Mouse (Mus musculus): ENCODE measurements around the gene Spata4. TPM values are rescaled to one million over a fixed set of nuclear protein-coding genes. Genes with fewer than 3 reads are reported as not detected.
A peak's percentile ranks its signal among the peaks of the same experiment; 100 is the strongest.
"Not testable (repeated sequence)": the region's sequence is repeated elsewhere in the genome, so short reads cannot be mapped to it uniquely, and the experiment has no call there.

The Spata4 gene
- total and polyA plus RNA-seq, 2 experiments from 2014 or later = 0.43 TPM; not detected in 1

DNA sequence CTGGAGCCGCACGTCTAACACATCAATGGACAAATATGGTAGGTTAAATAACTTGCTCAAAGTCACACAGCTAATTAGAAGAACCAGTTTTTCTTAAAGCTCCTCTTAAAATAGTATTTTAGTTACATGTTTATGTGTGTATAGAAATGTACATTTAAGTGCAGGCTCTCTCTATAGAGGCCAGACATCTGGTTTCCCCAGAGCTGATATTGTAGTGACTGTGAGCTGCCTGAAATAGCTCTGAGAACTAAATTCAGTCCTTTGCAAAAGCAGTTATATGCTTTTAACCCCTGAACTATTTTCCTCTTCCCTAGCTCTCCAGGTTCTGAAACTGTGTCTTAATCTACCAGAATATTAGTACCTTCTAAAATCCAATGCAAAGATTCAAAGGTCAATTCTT, 3.2 kb upstream of the Spata4 start:
- no peak overlapping the region for H3K27ac ChIP-seq (ENCODE audit: low read depth, low read length)
- H3K9me3 ChIP-seq (ENCODE audit: low read length) = no peaks in the 10 kb centered on the region
- no peak overlapping the region for H3K4me2 ChIP-seq (ENCODE audit: low read depth, low read length, poor library complexity, severe bottlenecking)
- H3K4me3 ChIP-seq (ENCODE audit: low read depth, low read length) = no peak overlapping the region
- H3K4me1 ChIP-seq (ENCODE audit: insufficient read depth, low read length) = peaks cover 6% of the 10 kb centered on the region; the same call in 1 of the 2 replicates
- ATAC-seq (ENCODE audit: low FRiP score) (no peak), DNase-seq (ENCODE audit: low spot score) (no peak)
- no peaks in the 10 kb centered on the region for H3K36me3 ChIP-seq (ENCODE audit: insufficient read depth, low read length)
- WGBS = 91% methylated on average over 2 of the region's 2 CpGs
- no peak for TF ChIP-seq CTCF (IDR thresholded peaks at IDR 0.05)
- H3K27me3 ChIP-seq (ENCODE audit: insufficient read depth, low read length) = no peaks in the 10 kb centered on the region
- no peak overlapping the region for H3K9ac ChIP-seq (replicated peaks; ENCODE audit: low read length, poor library complexity, severe bottlenecking)

- Histone ChIP-seq H3K36me3 (ENCODE audit: insufficient read depth, low read length) (no peaks in the 10 kb centered on the region), H3K4me2 (ENCODE audit: low read depth, low read length, poor library complexity, severe bottlenecking) (no peak overlapping the region), H3K9me3 (ENCODE audit: low read length) (no peaks in the 10 kb centered on the region), H3K4me1 (ENCODE audit: insufficient read depth, low read length) (peaks cover 6% of the 10 kb centered on the region; the same call in 1 of the 2 replicates), H3K27me3 (ENCODE audit: insufficient read depth, low read length) (no peaks in the 10 kb centered on the region), H3K9ac (replicated peaks; ENCODE audit: low read length, poor library complexity, severe bottlenecking) (no peak overlapping the region), H3K27ac (ENCODE audit: low read depth, low read length) (no peak overlapping the region), H3K4me3 (ENCODE audit: low read depth, low read length) (no peak overlapping the region)
- ATAC-seq (ENCODE audit: low FRiP score) (no peak), DNase-seq (ENCODE audit: low spot score) (no peak)
- 78% methylated on average over 4 of the region's 4 CpGs for WGBS
- no peak for TF ChIP-seq CTCF (IDR thresholded peaks at IDR 0.05)
Measured at GRCm38 (mm10) chr8:54603440-54603839, 2.9 kb downstream of the Spata4 start.

- Histone ChIP-seq H3K9me3 (ENCODE audit: low read length) (no peaks in the 10 kb centered on the region), H3K4me3 (ENCODE audit: low read depth, low read length) (no peak overlapping the region), H3K4me2 (ENCODE audit: low read depth, low read length, poor library complexity, severe bottlenecking) (no peak overlapping the region), H3K4me1 (ENCODE audit: insufficient read depth, low read length) (no peaks in the 10 kb centered on the region), H3K27ac (ENCODE audit: low read depth, low read length) (no peak overlapping the region), H3K36me3 (ENCODE audit: insufficient read depth, low read length) (no peaks in the 10 kb centered on the region), H3K9ac (replicated peaks; ENCODE audit: low read length, poor library complexity, severe bottlenecking) (no peak overlapping the region), H3K27me3 (ENCODE audit: insufficient read depth, low read length) (no peaks in the 10 kb centered on the region)
- no peak for DNase-seq (ENCODE audit: low spot score)
- WGBS = 89% methylated on average over 2 of the region's 2 CpGs
- no peak for TF ChIP-seq CTCF (IDR thresholded peaks at IDR 0.05)
- ATAC-seq (ENCODE audit: low FRiP score) = no peak
Measured at GRCm38 (mm10) chr8:54609336-54609735, 8.8 kb downstream of the Spata4 start.

DNA sequence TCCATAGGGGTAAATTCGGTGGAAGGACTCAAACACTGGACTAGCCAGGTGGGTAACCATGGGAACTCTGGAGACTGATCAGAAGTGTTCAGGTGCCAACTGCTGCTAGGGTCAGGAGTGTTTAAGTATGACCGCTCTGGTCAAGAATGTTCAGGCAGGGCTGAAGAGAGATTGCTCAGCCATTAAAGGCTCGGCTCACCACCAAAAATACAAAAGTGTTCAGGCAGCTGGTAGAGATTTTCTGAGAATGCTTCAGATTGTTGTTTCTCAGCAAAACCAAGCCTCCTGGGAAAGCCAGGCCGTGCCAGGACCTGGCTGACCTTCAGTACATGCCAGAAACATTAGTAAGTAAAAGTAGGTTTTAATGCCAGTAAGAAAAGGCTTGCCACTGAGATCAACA, 9.7 kb downstream of the Spata4 start:
- DNase-seq (ENCODE audit: low spot score) (no peak), ATAC-seq (ENCODE audit: low FRiP score) (no peak)
- 74% methylated on average over 4 of the region's 4 CpGs for WGBS

DNA sequence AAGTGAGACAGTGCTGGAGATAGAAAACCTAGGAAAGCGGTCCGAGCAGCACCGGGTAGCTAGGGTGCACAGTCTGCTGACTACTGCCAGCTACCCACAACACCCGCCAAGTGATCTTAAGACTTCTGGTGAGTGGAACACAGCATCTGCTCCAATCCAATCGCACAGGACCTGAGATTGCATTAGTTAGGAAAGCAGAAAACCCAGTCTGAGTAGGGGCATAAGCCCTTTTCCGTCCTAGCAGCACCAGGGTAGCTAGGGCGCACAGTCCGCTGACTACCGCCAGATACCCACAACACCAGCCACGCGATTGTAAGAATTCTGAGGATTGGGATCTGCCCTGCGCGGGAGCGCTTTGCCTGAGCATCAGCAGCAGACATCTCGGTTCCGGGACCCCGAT, 16.1 kb downstream of the Spata4 start:
- not testable (repeated sequence) for H3K27me3 ChIP-seq (ENCODE audit: insufficient read depth, low read length); ATAC-seq (ENCODE audit: low FRiP score); H3K27ac ChIP-seq (ENCODE audit: low read depth, low read length); H3K4me1 ChIP-seq (ENCODE audit: insufficient read depth, low read length); H3K9ac ChIP-seq (replicated peaks; ENCODE audit: low read length, poor library complexity, severe bottlenecking); H3K4me2 ChIP-seq (ENCODE audit: low read depth, low read length, poor library complexity, severe bottlenecking); H3K9me3 ChIP-seq (ENCODE audit: low read length); H3K4me3 ChIP-seq (ENCODE audit: low read depth, low read length); DNase-seq (ENCODE audit: low spot score); H3K36me3 ChIP-seq (ENCODE audit: insufficient read depth, low read length)
- WGBS = 91% methylated on average over 17 of the region's 17 CpGs

More for the DNA sequence above, 9.7 kb downstream of the Spata4 start:
- Histone ChIP-seq H3K27ac (ENCODE audit: low read depth, low read length) (no peak overlapping the region), H3K4me2 (ENCODE audit: low read depth, low read length, poor library complexity, severe bottlenecking) (no peak overlapping the region), H3K4me1 (ENCODE audit: insufficient read depth, low read length) (no peaks in the 10 kb centered on the region), H3K4me3 (ENCODE audit: low read depth, low read length) (no peak overlapping the region), H3K9me3 (ENCODE audit: low read length) (no peaks in the 10 kb centered on the region), H3K9ac (replicated peaks; ENCODE audit: low read length, poor library complexity, severe bottlenecking) (no peak overlapping the region), H3K36me3 (ENCODE audit: insufficient read depth, low read length) (no peaks in the 10 kb centered on the region), H3K27me3 (ENCODE audit: insufficient read depth, low read length) (no peaks in the 10 kb centered on the region)
- no peak for TF ChIP-seq CTCF (IDR thresholded peaks at IDR 0.05)

- H3K9me3 ChIP-seq (ENCODE audit: low read length) = no peaks in the 10 kb centered on the region
Measured at GRCm38 (mm10) chr8:54638634-54639033, 38.1 kb downstream of the Spata4 start.

More at GRCm38 (mm10) chr8:54638634-54639033, 38.1 kb downstream of the Spata4 start:
- WGBS = 51% methylated on average over 4 of the region's 4 CpGs
- no peak overlapping the region for H3K9ac ChIP-seq (replicated peaks; ENCODE audit: low read length, poor library complexity, severe bottlenecking)
- no peak for TF ChIP-seq CTCF (IDR thresholded peaks at IDR 0.05)
- DNase-seq (ENCODE audit: low spot score) (peak; percentile 35), ATAC-seq (ENCODE audit: low FRiP score) (no peak)
- no peaks in the 10 kb centered on the region for H3K27me3 ChIP-seq (ENCODE audit: insufficient read depth, low read length)
- H3K4me2 ChIP-seq (ENCODE audit: low read depth, low read length, poor library complexity, severe bottlenecking) = no peak overlapping the region
- no peaks in the 10 kb centered on the region for H3K4me1 ChIP-seq (ENCODE audit: insufficient read depth, low read length)
- H3K27ac ChIP-seq (ENCODE audit: low read depth, low read length) = no peak overlapping the region
- no peak overlapping the region for H3K4me3 ChIP-seq (ENCODE audit: low read depth, low read length)
- H3K36me3 ChIP-seq (ENCODE audit: insufficient read depth, low read length) = no peaks in the 10 kb centered on the region

Other genes starting within 250 kb of the Spata4 start
- 1.1 and 14.6 TPM in 2 replicates for gene Asb5, start 71.2 kb upstream of the Spata4 start, total RNA-seq (2014; rRNA removed)
- 10.7 and 11.4 TPM in 2 replicates for gene Asb5, start 71.2 kb upstream of the Spata4 start, polyA plus RNA-seq (2015; fragmentation: Nextera tagmentation; extraction: Ambion mirVana)
- gene Spcs3, start 70.8 kb upstream of the Spata4 start, total RNA-seq (2014; rRNA removed) = 31.8 and 39.3 TPM in 2 replicates
- 33.4 and 33.9 TPM in 2 replicates for gene Spcs3, start 70.8 kb upstream of the Spata4 start, polyA plus RNA-seq (2015; fragmentation: Nextera tagmentation; extraction: Ambion mirVana)